Mouse (Mus musculus) splenic B cell, adult 2 months (primary cell): ENCODE measurements around the gene Zbed3.
"Not testable (repeated sequence)": the region's sequence is repeated elsewhere in the genome, so short reads cannot be mapped to it uniquely, and the experiment has no call there.

Experiments used
- DNase-seq: peaks from one replicate; pipeline ENCODE4 v3.0.0-alpha.2; 2011; ENCODE audit warnings: low read depth, low spot score
- H3K27me3 ChIP-seq: 2 replicates; pipeline ENCODE4 v1.6.1; 2012; ENCODE audit warnings: mild to moderate bottlenecking, low read length, moderate library complexity, mixed read lengths; ENCODE audit not compliant: control insufficient read depth, poor library complexity, insufficient read depth, severe bottlenecking
- H3K36me3 ChIP-seq: 2 replicates; pipeline ENCODE4 v1.6.1; 2012; ENCODE audit warnings: mild to moderate bottlenecking, low read length, moderate library complexity, mixed read lengths; ENCODE audit not compliant: control insufficient read depth, poor library complexity, insufficient read depth, severe bottlenecking

Gene Zbed3

DNA sequence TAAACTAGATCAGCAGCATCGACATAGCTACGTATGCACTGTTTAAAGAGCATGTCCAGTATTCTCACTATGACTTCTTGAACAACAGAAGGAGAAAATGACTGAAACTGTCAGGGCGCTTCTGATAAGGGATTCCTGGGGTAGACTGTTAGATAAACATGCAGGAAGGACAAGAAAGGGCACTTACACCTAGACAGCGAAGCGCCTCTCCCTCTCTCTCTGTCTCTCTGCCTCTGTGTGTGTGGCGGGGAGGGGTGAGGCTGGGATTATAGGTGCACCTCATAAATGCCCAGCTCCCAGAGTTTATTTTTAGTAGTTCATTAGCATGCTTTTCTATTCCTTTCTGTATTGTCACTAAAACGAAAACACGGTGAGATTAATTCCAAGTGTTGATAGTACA is 42.9 kb downstream of the Zbed3 start:
- no peak for DNase-seq
- Histone ChIP-seq H3K36me3 (peaks cover 20% of the 10 kb centered on the region), H3K27me3 (no peaks in the 10 kb centered on the region)

DNA sequence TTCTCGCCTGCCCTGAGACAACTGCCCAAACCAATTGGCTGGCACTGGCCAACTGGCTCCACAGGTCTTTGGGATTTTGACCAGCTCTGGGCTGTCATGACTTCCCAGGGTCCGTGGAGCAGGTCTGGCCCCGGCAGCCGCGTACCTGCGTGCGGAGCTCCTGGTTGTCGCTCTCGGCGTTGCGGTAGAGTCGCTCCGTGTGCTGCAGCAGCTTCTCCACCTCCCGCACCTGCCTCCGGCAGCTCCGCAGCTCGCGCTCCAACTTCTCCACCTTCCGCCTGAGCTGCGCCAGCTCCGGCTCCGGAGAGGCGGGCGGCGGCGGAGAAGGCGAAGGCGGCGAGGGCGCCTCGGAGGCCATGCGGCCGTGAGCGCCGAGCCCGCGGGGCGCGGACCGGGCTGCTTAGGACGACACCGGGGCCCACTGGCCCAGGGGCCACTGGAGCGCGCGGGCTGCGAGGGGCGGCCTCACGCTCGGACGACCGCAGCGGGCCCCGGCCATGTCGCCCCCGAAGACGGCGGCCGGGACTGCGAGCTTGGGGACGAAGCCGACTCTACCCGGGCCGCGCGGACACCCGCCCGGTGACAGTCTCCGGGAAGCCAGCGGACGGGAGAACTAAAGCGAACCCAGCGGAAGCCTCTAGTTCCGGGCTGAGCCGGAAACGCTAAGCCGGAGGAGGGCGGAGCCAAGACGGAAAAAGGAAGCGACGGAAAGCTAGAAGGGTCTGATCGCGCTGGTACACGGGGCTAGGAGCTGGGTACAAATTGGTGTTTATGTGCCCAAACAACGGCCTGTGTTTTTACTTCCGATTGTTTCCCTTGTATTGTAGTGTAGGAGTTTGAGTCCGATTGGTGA is 51.5 kb downstream of the Zbed3 start, which contains the start of gene Aggf1:
TSS of gene Aggf1 (minus strand) at position 652 of the 853 bp plus-strand sequence.
- Histone ChIP-seq H3K27me3 (no peaks in the 10 kb centered on the region), H3K36me3 (peaks cover 3% of the 10 kb centered on the region)
- DNase-seq = peak; percentile 90

- DNase-seq = no peak
- no peaks in the 10 kb centered on the region for H3K27me3 ChIP-seq
- H3K36me3 ChIP-seq = peaks cover 2% of the 10 kb centered on the region; the same call in 1 of the 2 replicates
Measured at GRCm38 (mm10) chr13:95375554-95375914, 52.1 kb downstream of the Zbed3 start.

- DNase-seq, H3K36me3 ChIP-seq: not testable (repeated sequence)
Measured at GRCm38 (mm10) chr13:95376689-95377289, 53.4 kb downstream of the Zbed3 start.

GRCm38 (mm10) chr13:95378696-95379095 is 55.3 kb downstream of the Zbed3 start:
- no peak for DNase-seq
- Histone ChIP-seq H3K27me3 (no peaks in the 10 kb centered on the region), H3K36me3 (no peaks in the 10 kb centered on the region)

More at GRCm38 (mm10) chr13:95376689-95377289, 53.4 kb downstream of the Zbed3 start:
- not testable (repeated sequence) for H3K27me3 ChIP-seq

- Histone ChIP-seq H3K27me3 (no peaks in the 10 kb centered on the region), H3K36me3 (no peaks in the 10 kb centered on the region)
- DNase-seq = no peak
Measured at GRCm38 (mm10) chr13:95382418-95382817, 59.0 kb downstream of the Zbed3 start.
